Mouse (Mus musculus): ENCODE measurements around the gene Rtraf.

- TF ChIP-seq CTCF (IDR thresholded peaks at IDR 0.05; ENCODE audit: borderline replicate concordance, control insufficient read depth, extremely low read depth, insufficient read depth, low read length, poor library complexity), result no peak
- no peak for TF ChIP-seq POLR2A (IDR thresholded peaks at IDR 0.05; ENCODE audit: control insufficient read depth, extremely low read depth, insufficient read depth, low read length, poor library complexity)
Measured at GRCm38 (mm10) chr14:19813061-19813460, 10.6 kb downstream of the Rtraf start.
